Mouse (Mus musculus) cerebellum, adult 11 months (tissue): ENCODE measurements around the gene Slc10a1.

ENCODE experiments used
- DNase-seq: peaks from one replicate; pipeline ENCODE4 v3.0.0; 2022

Gene Slc10a1

GRCm38 (mm10) chr12:80926550-80926949 is 42.0 kb downstream of the Slc10a1 start:
- no peak for DNase-seq

GRCm38 (mm10) chr12:80925919-80926318 is 42.6 kb downstream of the Slc10a1 start:
- DNase-seq: no peak

GRCm38 (mm10) chr12:80924205-80924604 is 44.3 kb downstream of the Slc10a1 start:
- no peak for DNase-seq

GRCm38 (mm10) chr12:80923602-80924001 is 44.9 kb downstream of the Slc10a1 start:
- no peak for DNase-seq

GRCm38 (mm10) chr12:80922869-80923268 is 45.6 kb downstream of the Slc10a1 start:
- DNase-seq: no peak

GRCm38 (mm10) chr12:80921301-80921700 is 47.2 kb downstream of the Slc10a1 start:
- DNase-seq: no peak

- DNase-seq: no peak
These were observed 50.7 kb downstream of the Slc10a1 start for GRCm38 (mm10) chr12:80917764-80918163.

GRCm38 (mm10) chr12:80909631-80910030 is 58.9 kb downstream of the Slc10a1 start:
- no peak for DNase-seq
